Mouse (Mus musculus) heart, embryonic 11.5 days (tissue): ENCODE data around the gene Abca13. TPM values are rescaled to one million over a fixed set of nuclear protein-coding genes. Genes with fewer than 3 reads are reported as not detected.
"Not testable (repeated sequence)": the region's sequence is repeated elsewhere in the genome, so short reads cannot be mapped to it uniquely, and the experiment has no call there.

Experiments
- ATAC-seq: fragments of 200-750 bp; cut with Nextera tagmentation; replicated peaks from 2 replicates; pipeline ENCODE4 v1.8.0; 2017; ENCODE audit warnings: moderate library complexity; ENCODE audit not compliant: insufficient number of reproducible peaks, low FRiP score, low TSS enrichment
- H3K27ac ChIP-seq: fragments of 300-500 bp; sonication (generic); 2 replicates; pipeline ENCODE4 v1.5.1; 2014; ENCODE audit warnings: mild to moderate bottlenecking, low read depth, low read length
- H3K27me3 ChIP-seq: fragments of 300-500 bp; sonication (generic); 2 replicates; pipeline ENCODE4 v1.6.1; 2014; ENCODE audit warnings: mild to moderate bottlenecking, low read length, mixed read lengths; ENCODE audit not compliant: control insufficient read depth, insufficient read depth
- H3K36me3 ChIP-seq: fragments of 300-500 bp; sonication (generic); 2 replicates; pipeline ENCODE4 v1.6.1; 2014; ENCODE audit warnings: mild to moderate bottlenecking, low read length, moderate library complexity, mixed read lengths; ENCODE audit not compliant: control insufficient read depth, insufficient read depth
- H3K4me1 ChIP-seq: fragments of 300-500 bp; sonication (generic); 2 replicates; pipeline ENCODE4 v1.6.1; 2014; ENCODE audit warnings: low read length; ENCODE audit not compliant: control insufficient read depth, insufficient read depth
- H3K4me2 ChIP-seq: fragments of 300-500 bp; sonication (generic); 2 replicates; pipeline ENCODE4 v1.6.1; 2014; ENCODE audit warnings: mild to moderate bottlenecking, moderate library complexity
- H3K4me3 ChIP-seq: fragments of 300-500 bp; sonication (generic); 2 replicates; pipeline ENCODE4 v1.5.1; 2014; ENCODE audit warnings: low read depth, low read length
- H3K9ac ChIP-seq: fragments of 300-500 bp; sonication (generic); 2 replicates; pipeline ENCODE4 v1.6.1; 2014; ENCODE audit warnings: mild to moderate bottlenecking, low read depth, low read length, moderate library complexity
- H3K9me3 ChIP-seq: fragments of 300-500 bp; sonication (generic); replicated peaks from 2 replicates; pipeline ENCODE4 v1.6.1; 2016; ENCODE audit warnings: low read length; ENCODE audit not compliant: control insufficient read depth
- WGBS: fragments of 180-500 bp; shearing (Covaris S2); extraction: QIAGEN DNeasy Blood & Tissue Kit; methylation state at CpG from one replicate; pipeline ENCODE4 v1.1.7; 2014; ENCODE audit not compliant: insufficient replicate concordance; 5-methylcytosine and 5-hydroxymethylcytosine counted together
- polyA plus RNA-seq: library from polyadenylated mRNA; unstranded; fragments of >200 nt; fragmentation: Nextera tagmentation; extraction: Ambion mirVana; gene quantifications from 2 replicates; pipeline ENCODE4 v1.2.1, GENCODE M21; 2014

Gene Abca13
- polyA plus RNA-seq, 1 experiment from 2014 or later, result 0.03 TPM

DNA sequence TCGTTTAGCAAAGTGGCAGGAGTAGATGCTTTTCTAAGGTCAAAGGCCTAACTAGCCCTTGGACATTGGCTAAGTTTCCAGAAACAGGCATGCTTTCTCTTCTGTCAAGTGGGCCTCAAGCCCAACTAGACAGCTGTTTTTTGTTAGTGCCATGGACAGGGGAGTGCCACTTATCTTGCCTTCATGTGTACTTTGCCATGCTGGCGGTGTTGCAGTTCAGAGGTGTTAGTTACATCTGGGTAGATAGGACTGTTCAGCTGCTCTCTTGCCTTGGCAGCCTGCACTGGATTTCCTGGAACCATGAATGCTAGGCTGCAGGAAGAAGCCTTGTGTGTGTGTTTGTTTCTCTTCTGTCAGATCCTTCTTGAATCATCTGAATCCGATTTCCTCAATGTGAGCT is 235.7 kb downstream of the Abca13 start:
- H3K27me3 ChIP-seq, result no peaks in the 10 kb centered on the region
- H3K36me3 ChIP-seq, result no peaks in the 10 kb centered on the region
- no peaks in the 10 kb centered on the region for H3K9me3 ChIP-seq
- H3K4me2 ChIP-seq, result no peak overlapping the region
- WGBS, result 39% methylated on average over 3 of the region's 3 CpGs
- H3K4me1 ChIP-seq, result no peaks in the 10 kb centered on the region
- no peak overlapping the region for H3K27ac ChIP-seq
- no peak for ATAC-seq
- H3K9ac ChIP-seq, result no peak overlapping the region
- H3K4me3 ChIP-seq, result no peak overlapping the region

DNA sequence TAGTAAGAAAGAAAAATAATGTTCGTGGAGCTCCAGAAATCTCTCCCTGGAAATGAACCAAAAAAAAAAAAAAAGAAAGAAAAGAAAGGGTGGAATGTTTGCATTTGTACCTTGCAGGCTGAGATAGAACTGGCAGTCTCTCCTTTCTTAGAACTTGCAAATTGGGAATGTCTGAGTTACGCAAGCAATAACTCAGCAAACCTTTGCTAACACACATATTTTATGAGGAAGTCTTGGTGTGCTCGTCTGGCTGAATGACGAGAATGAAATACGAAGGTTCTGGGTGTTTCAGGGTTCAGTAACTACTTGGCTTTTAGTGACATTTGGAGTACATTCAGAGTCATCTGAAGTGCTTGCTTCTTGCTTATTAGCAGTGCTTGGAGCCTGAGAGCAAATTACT is 241.1 kb downstream of the Abca13 start:
- no peak overlapping the region for H3K9ac ChIP-seq
- H3K9me3 ChIP-seq, result no peaks in the 10 kb centered on the region
- ATAC-seq, result no peak
- no peaks in the 10 kb centered on the region for H3K27me3 ChIP-seq
- H3K4me3 ChIP-seq, result no peak overlapping the region
- no peaks in the 10 kb centered on the region for H3K36me3 ChIP-seq
- 81% methylated on average over 5 of the region's 5 CpGs for WGBS
- H3K4me2 ChIP-seq, result no peak overlapping the region
- no peak overlapping the region for H3K27ac ChIP-seq
- H3K4me1 ChIP-seq, result no peaks in the 10 kb centered on the region

DNA sequence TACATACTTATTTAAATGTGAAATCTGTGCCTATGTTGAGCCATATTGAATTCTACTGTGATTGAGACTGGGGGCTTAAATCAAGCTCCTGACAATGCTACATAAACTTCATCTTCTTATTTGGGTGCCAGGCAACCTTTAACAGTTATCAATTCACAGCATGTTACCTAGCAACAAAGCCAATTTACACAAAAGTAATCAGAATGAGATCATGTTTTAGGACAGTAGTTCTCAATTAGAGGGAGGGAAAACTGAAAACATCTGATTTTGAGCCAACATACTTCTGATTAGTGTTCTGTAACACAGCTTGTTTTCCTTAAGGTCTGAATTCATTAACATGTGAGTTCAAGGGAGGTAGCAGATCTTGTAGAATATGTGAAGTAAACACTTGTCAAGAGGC is 244.9 kb downstream of the Abca13 start:
- ATAC-seq, result no peak
- Histone ChIP-seq H3K4me2 (no peak overlapping the region), H3K36me3 (no peaks in the 10 kb centered on the region), H3K4me3 (no peak overlapping the region), H3K9me3 (no peaks in the 10 kb centered on the region), H3K9ac (no peak overlapping the region), H3K4me1 (no peaks in the 10 kb centered on the region), H3K27ac (no peak overlapping the region), H3K27me3 (no peaks in the 10 kb centered on the region)

DNA sequence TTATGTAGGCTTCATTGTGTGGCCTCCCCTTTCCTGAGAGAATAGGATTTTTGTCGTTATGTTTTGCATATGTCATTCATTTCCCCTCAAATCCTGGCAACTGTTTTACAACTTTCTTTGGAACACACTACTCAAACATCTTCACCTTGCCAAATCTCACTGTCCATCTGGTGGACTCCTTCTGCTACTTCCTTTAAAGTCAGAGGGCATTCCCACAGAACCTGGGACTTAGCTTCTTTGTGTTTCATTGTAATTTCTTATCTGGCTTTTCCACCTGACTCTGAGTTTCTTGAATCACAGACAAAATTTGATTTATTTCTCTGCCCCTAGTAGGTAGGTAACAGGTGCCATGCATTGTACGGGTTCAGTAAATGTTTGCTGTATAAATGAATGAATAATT is 248.0 kb downstream of the Abca13 start:
- Histone ChIP-seq H3K36me3 (no peaks in the 10 kb centered on the region), H3K27me3 (no peaks in the 10 kb centered on the region), H3K4me2 (no peak overlapping the region), H3K4me3 (no peak overlapping the region), H3K9ac (no peak overlapping the region), H3K9me3 (no peaks in the 10 kb centered on the region), H3K27ac (no peak overlapping the region), H3K4me1 (no peaks in the 10 kb centered on the region)
- 68% methylated on average over 2 of the region's 2 CpGs for WGBS
- no peak for ATAC-seq

DNA sequence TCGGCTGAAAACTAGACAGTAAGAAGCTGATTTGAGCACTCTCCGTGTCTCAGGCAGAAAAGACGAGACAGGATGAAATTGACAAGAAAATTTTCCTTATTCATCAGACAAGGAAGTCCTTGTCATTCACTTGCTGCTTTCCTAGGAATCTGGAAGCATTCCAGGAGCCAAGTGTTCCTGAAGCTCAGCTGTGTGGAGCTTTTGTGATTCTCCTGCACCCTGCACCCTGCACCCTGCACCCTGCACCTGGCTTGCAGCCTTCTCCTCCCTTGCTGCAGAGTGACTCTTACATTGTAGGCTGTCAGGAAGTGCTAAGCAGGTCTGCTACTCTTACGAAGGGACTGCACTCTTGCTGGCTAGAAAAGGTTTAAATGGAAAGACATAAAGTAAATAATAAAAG is 249.4 kb downstream of the Abca13 start:
- H3K4me1 ChIP-seq, result no peaks in the 10 kb centered on the region
- H3K36me3 ChIP-seq, result no peaks in the 10 kb centered on the region
- ATAC-seq, result no peak

DNA sequence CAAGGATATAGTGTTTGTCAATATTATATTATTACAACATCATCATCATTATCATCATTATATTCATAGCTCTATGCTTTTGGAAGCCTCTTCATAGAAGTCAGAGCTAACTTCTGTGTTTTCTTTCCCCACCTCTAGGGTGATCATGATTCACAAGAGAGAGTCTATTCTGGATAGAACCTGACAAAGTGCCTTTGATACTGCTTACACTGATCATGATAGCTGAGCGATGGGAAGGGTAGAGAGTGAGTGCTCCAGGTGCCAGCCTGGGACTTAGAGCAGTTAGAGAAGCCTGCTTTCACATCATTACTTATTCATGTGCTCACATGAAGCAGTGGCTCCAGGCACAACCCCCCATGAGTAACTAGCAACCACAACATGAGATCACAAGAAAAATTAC is 280.7 kb downstream of the Abca13 start:
- Histone ChIP-seq H3K4me2 (no peak overlapping the region), H3K27me3 (no peaks in the 10 kb centered on the region), H3K9me3 (no peaks in the 10 kb centered on the region), H3K36me3 (no peaks in the 10 kb centered on the region), H3K27ac (no peak overlapping the region), H3K4me3 (no peak overlapping the region), H3K4me1 (no peaks in the 10 kb centered on the region), H3K9ac (no peak overlapping the region)
- WGBS, result 75% methylated on average over 1 of the region's 1 CpGs
- no peak for ATAC-seq

More for the DNA sequence above, 249.4 kb downstream of the Abca13 start:
- Histone ChIP-seq H3K9me3 (no peaks in the 10 kb centered on the region), H3K27me3 (no peaks in the 10 kb centered on the region), H3K4me2 (no peak overlapping the region), H3K27ac (no peak overlapping the region), H3K9ac (no peak overlapping the region), H3K4me3 (no peak overlapping the region)
- 56% methylated on average over 4 of the region's 4 CpGs for WGBS

DNA sequence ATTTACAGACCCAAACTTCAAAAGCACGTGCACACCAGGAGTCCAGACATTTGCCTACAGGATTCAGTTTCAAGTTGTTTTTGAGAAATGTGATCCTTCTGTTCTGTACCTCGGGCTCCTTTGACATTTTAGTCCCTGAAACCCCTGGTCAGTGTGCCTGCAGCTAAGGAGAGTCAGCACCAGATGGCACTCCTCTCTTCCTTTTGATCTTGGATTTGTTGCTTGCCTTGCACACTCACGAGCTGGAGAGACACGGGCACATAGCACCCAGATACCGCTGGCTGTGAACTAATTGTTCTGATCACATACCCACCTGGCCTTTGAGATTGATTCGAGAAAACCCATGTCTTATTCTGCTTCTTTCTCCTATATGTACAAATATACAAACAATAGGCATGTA is 289.8 kb downstream of the Abca13 start:
- Histone ChIP-seq H3K9me3 (no peaks in the 10 kb centered on the region), H3K4me2 (no peak overlapping the region), H3K36me3 (no peaks in the 10 kb centered on the region), H3K27me3 (no peaks in the 10 kb centered on the region), H3K27ac (no peak overlapping the region), H3K9ac (no peak overlapping the region), H3K4me1 (no peaks in the 10 kb centered on the region), H3K4me3 (no peak overlapping the region)
- no peak for ATAC-seq
- WGBS, result 19% methylated on average over 6 of the region's 6 CpGs

DNA sequence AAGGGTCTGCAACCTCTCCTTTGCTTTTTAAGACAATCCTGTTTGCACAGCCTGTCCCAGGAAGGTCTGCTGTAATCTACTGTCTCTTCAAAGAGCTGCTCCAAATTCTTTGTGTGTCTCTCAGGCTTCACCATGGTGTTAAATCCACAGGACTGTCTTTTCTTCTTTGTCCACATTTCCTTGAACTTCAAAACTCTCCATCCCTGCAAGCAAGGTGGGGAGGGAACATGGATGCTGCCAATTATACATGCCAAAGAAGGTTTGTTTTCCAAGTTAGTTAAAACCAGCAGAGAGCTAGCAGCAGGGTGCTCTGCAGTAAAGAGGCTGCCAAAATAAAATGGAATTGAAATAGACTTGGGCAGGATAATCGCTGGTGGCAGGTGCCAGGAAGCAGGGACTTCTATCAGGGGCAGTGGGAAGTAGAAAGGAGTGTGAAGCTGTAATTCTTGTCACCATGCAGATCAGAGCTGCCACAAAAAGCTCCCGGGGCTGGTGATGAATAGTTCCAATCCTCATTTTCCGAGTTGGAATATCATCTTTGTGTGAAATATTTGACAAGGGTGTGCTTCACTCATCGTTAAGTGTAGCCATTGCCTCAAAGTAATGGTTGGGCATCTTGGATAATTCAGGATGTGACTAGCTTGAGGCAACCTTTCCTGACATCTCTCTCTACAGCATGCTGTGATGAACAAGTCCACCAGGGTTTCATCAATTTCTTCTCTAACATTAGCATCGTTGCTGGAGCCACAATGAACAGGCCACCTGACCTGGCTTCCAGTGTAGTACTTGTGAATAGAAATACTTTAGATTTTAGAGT is 308.8 kb downstream of the Abca13 start:
- ATAC-seq, result no peak
- H3K27ac ChIP-seq, result no peak overlapping the region
- no peaks in the 10 kb centered on the region for H3K9me3 ChIP-seq
- H3K4me2 ChIP-seq, result no peak overlapping the region
- no peaks in the 10 kb centered on the region for H3K4me1 ChIP-seq
- no peak overlapping the region for H3K4me3 ChIP-seq
- no peaks in the 10 kb centered on the region for H3K36me3 ChIP-seq
- H3K9ac ChIP-seq, result no peak overlapping the region
- no peaks in the 10 kb centered on the region for H3K27me3 ChIP-seq
- WGBS, result 56% methylated on average over 5 of the region's 5 CpGs

DNA sequence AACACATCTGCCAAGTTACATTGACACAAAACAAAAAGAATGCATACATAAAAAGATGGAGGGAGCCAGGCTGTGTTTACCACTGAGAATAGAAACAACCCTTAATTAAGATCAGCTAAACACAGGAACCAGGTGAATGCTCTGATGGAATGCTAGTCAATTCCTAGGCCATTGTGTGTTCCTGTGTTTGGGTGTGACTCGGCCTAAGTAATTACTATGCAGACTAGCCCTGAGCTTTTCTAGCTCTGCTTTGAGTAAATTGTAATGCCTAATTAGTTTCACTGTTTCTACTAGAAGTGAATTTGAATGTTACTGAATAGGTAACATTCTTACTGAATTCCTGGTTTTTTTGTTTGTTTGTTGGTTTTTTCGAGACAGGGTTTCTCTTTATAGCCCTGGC is 323.2 kb downstream of the Abca13 start:
- H3K36me3 ChIP-seq, H3K4me3 ChIP-seq, H3K4me1 ChIP-seq, ATAC-seq, H3K9me3 ChIP-seq, H3K4me2 ChIP-seq, H3K27ac ChIP-seq, H3K9ac ChIP-seq, H3K27me3 ChIP-seq: not testable (repeated sequence)
- 69% methylated on average over 2 of the region's 2 CpGs for WGBS
